Mouse (Mus musculus) myocyte (in vitro differentiated cells): ENCODE data around the gene Styx. TPM values are rescaled to one million over a fixed set of nuclear protein-coding genes. Genes with fewer than 3 reads are reported as not detected.
A peak's percentile ranks its signal among the peaks of the same experiment; 100 is the strongest.

ENCODE experiments used
- H3K27me3 ChIP-seq: one replicate; pipeline ENCODE4 v1.6.1; 2011; ENCODE audit not compliant: control insufficient read depth, insufficient read depth, insufficient read length
- H3K36me3 ChIP-seq: one replicate; pipeline ENCODE4 v1.6.1; 2011; ENCODE audit not compliant: control insufficient read depth, insufficient read depth
- H3K4me2 ChIP-seq: one replicate; pipeline ENCODE4 v1.6.1; 2011; ENCODE audit warnings: low read depth, control low read depth
- H3K4me3 ChIP-seq: one replicate; pipeline ENCODE4 v1.5.1; 2011; ENCODE audit warnings: mild to moderate bottlenecking, control low read depth, moderate library complexity
- H3K79me2 ChIP-seq: one replicate; pipeline ENCODE4 v1.6.1; 2011; ENCODE audit not compliant: control insufficient read depth, insufficient read depth
- H3ac ChIP-seq: one replicate; pipeline ENCODE4 v1.6.1; 2011; ENCODE audit not compliant: control insufficient read depth, insufficient read length
- CEBPB ChIP-seq: IDR thresholded peaks from 2 replicates; pipeline ENCODE4 v1.6.1; 2011; ENCODE audit warnings: mild to moderate bottlenecking, moderate library complexity; ENCODE audit not compliant: poor library complexity, insufficient read depth, severe bottlenecking
- E2F4 ChIP-seq: IDR thresholded peaks from one replicate; pipeline ENCODE4 v1.6.1; 2011; ENCODE audit warnings: mild to moderate bottlenecking, control low read depth, moderate library complexity; ENCODE audit not compliant: insufficient read depth
- MAX ChIP-seq: IDR thresholded peaks from one replicate; pipeline ENCODE4 v1.6.1; 2011; ENCODE audit warnings: low read depth, mild to moderate bottlenecking, control low read depth
- MYOD1 ChIP-seq, 3 experiments: IDR thresholded peaks; one replicate each; pipeline ENCODE4 v1.6.1; 2011; ENCODE audit warnings: control low read depth in 2 of 3, low read depth in 2 of 3, mild to moderate bottlenecking in 2 of 3, moderate library complexity in 1 of 3; ENCODE audit not compliant: insufficient read length in 2 of 3, control insufficient read depth in 1 of 3
- MYOG ChIP-seq, 3 experiments: IDR thresholded peaks; one replicate each; pipeline ENCODE4 v1.6.1; 2011; ENCODE audit warnings: control low read depth in 2 of 3, low read depth in 2 of 3, mild to moderate bottlenecking in 2 of 3; ENCODE audit not compliant: insufficient read length in 2 of 3, control insufficient read depth in 1 of 3, insufficient read depth in 1 of 3
- POLR2A ChIP-seq: IDR thresholded peaks from one replicate; pipeline ENCODE4 v1.6.1; 2011; ENCODE audit warnings: low read depth, mild to moderate bottlenecking, control low read depth, moderate library complexity; ENCODE audit not compliant: insufficient read length
- POLR2AphosphoS2 ChIP-seq: IDR thresholded peaks from one replicate; pipeline ENCODE4 v1.6.1; 2011; ENCODE audit warnings: low read depth, control low read depth; ENCODE audit not compliant: insufficient read length
- REST ChIP-seq: IDR thresholded peaks from one replicate; pipeline ENCODE4 v1.6.1; 2011; ENCODE audit warnings: mild to moderate bottlenecking, control low read depth, moderate library complexity; ENCODE audit not compliant: insufficient read depth, insufficient read length
- SRF ChIP-seq: IDR thresholded peaks from one replicate; pipeline ENCODE4 v1.6.1; 2011; ENCODE audit warnings: low read depth; ENCODE audit not compliant: control insufficient read depth, insufficient read length
- TCF12 ChIP-seq: IDR thresholded peaks from one replicate; pipeline ENCODE4 v1.6.1; 2011; ENCODE audit warnings: mild to moderate bottlenecking, control low read depth; ENCODE audit not compliant: poor library complexity, insufficient read depth, severe bottlenecking
- TCF3 ChIP-seq: IDR thresholded peaks from one replicate; pipeline ENCODE4 v1.6.1; 2011; ENCODE audit warnings: low read depth, control low read depth; ENCODE audit not compliant: insufficient read length
- USF1 ChIP-seq: IDR thresholded peaks from one replicate; pipeline ENCODE4 v1.6.1; 2011; ENCODE audit warnings: low read depth, mild to moderate bottlenecking, control low read depth, moderate library complexity
- polyA plus RNA-seq: library from polyadenylated mRNA; unstranded; fragments of >200 nt; fragmentation: generic; extraction: Trizol; gene quantifications from one replicate; pipeline ENCODE4 v1.2.1, GENCODE M21; 2012; ENCODE audit warnings: missing spikeins

Gene Styx
- polyA plus RNA-seq, 1 experiment = 6.3 TPM

DNA sequence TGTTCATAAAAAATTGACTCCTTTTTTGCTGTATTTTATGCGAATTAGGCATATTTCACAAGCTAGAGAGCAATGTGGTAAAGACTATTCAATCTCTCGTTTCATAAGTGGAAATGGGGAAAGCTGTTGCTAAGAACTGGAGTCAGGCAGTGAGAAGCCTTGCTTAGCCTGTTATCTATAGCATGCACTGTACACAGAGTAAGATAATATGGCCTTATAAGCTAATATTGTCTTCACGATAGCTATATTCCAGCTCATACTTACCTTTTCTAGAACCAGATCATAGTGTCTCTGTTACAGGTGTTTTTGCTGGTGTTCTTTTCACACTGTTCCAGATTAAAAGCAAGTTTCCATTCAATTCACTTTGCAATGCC, 31.7 kb upstream of the Styx start:
- TF ChIP-seq MYOG (IDR thresholded peaks at IDR 0.05; ENCODE audit: control insufficient read depth in 1 of 3, insufficient read depth in 1 of 3, insufficient read length in 2 of 3, low read depth in 2 of 3) (no peak), CEBPB (no peak), REST (no peak), TCF12 (no peak), SRF (no peak), TCF3 (no peak), MYOD1 (IDR thresholded peaks at IDR 0.05; ENCODE audit: control insufficient read depth in 1 of 3, insufficient read length in 2 of 3, low read depth in 2 of 3) (no peak), USF1 (no peak), E2F4 (no peak), POLR2AphosphoS2 (no peak), MAX (no peak), POLR2A (no peak)

DNA sequence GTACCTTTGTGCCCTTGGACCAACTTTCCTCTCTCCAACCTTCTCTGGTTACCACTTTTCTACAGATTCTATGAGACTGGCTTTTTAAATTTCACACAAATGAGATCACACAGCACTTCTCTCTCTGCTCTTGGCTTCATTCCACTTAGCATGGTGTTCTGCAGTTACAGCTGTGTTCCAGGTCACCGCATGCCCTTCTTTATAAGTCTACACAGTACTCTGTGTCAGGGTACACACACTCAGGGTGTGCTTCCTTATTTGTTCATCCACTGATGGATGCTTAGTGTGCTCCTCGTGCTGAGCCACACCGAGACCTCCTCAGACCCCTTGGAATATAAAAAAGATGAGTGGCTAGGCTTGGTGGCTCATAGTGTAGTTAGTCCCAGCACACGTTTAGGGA, 30.8 kb upstream of the Styx start:
- Histone ChIP-seq H3K4me2 (peak overlapping the region; percentile 26), H3ac (no peak overlapping the region), H3K79me2 (peaks cover 29% of the 10 kb centered on the region), H3K4me3 (no peak overlapping the region), H3K36me3 (no peaks in the 10 kb centered on the region), H3K27me3 (no peaks in the 10 kb centered on the region)
- TF ChIP-seq MYOG (IDR thresholded peaks at IDR 0.05; ENCODE audit: control insufficient read depth in 1 of 3, insufficient read depth in 1 of 3, insufficient read length in 2 of 3, low read depth in 2 of 3) = no peak
- TF ChIP-seq USF1 = no peak
- TF ChIP-seq POLR2A = no peak
- no peak for TF ChIP-seq MAX
- TF ChIP-seq TCF3 = no peak
- no peak for TF ChIP-seq POLR2AphosphoS2
- no peak for TF ChIP-seq CEBPB
- no peak for TF ChIP-seq TCF12
- no peak for TF ChIP-seq REST
- no peak for TF ChIP-seq SRF
- TF ChIP-seq MYOD1 (IDR thresholded peaks at IDR 0.05; ENCODE audit: control insufficient read depth in 1 of 3, insufficient read length in 2 of 3, low read depth in 2 of 3) = no peak
- TF ChIP-seq E2F4 = no peak

More for the DNA sequence above, 31.7 kb upstream of the Styx start:
- Histone ChIP-seq H3K4me3 (peak overlapping the region; percentile 66), H3ac (peak overlapping the region; percentile 94), H3K36me3 (no peaks in the 10 kb centered on the region), H3K79me2 (peaks cover 38% of the 10 kb centered on the region), H3K4me2 (peak overlapping the region; percentile 67), H3K27me3 (no peaks in the 10 kb centered on the region)

DNA sequence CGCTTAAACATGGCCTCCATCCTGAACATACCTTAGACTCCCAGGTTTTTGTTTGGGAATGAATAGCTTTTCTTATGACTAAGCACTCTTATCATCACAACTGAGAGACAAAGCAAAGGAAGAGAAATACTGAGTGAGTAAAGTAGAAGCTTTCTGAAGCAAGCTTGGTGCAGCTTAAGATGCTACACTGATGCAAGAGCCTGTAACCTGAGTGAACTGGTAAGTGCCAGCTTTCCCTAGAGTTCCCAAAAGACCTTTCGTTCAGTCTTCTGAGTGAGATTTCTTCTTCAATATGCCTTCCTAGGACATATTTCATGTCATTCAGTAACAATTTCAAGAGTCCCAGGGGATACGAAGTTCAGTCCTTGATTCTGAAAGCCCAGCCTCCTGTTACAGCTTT, 29.8 kb upstream of the Styx start:
- no peak overlapping the region for H3ac ChIP-seq
- no peaks in the 10 kb centered on the region for H3K27me3 ChIP-seq
- no peak overlapping the region for H3K4me3 ChIP-seq
- H3K79me2 ChIP-seq = peaks cover 20% of the 10 kb centered on the region
- peak overlapping the region; percentile 26 for H3K4me2 ChIP-seq
- TF ChIP-seq POLR2AphosphoS2 (no peak), E2F4 (no peak), CEBPB (peak; percentile 99), SRF (no peak)
- H3K36me3 ChIP-seq = no peaks in the 10 kb centered on the region

DNA sequence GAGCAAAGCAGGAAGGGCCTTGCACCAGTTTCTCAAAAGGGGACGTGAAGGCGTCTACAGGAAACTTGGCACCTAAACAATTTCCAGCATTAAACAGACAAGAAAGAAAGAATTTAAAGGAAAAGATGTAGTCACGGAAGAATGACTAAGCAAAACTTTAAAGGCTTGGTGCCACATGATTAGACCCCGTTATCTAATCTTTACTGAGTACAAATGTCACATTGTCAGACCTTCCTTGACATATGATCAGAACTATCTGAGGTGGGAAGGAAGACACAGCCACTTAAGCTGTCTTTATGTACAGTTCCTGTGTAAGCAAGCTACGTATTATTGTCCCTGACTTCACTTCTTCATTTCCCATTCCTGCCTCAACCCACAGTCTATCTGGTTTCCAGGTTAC, 29.3 kb upstream of the Styx start:
- Histone ChIP-seq H3K36me3 (no peaks in the 10 kb centered on the region), H3K79me2 (peaks cover 14% of the 10 kb centered on the region), H3K27me3 (no peaks in the 10 kb centered on the region), H3K4me3 (no peak overlapping the region), H3K4me2 (peak overlapping the region; percentile 26), H3ac (no peak overlapping the region)
- no peak for TF ChIP-seq REST
- no peak for TF ChIP-seq USF1
- no peak for TF ChIP-seq MAX
- no peak for TF ChIP-seq POLR2A
- no peak for TF ChIP-seq TCF12
- no peak for TF ChIP-seq TCF3

DNA sequence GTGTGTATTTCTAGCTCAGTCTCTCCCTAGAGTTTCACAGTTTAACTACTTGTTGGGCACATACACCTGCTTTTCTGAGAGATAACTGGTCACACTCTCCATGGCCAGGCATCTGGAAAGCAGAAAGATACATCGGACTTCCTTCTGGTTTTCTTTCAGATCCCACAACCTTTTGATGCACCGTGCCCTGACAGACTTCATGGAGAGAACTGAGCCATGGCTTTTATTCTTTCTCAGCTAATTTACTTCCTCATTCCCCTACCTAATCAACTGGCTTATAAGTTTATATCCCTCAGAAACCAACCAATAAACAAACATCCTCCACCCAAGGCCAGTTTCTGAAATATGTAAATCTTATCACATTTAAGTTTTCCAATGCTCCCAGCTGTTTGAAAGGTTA, 28.4 kb upstream of the Styx start:
- H3K4me2 ChIP-seq = no peak overlapping the region
- H3K27me3 ChIP-seq = no peaks in the 10 kb centered on the region
- peaks cover 6% of the 10 kb centered on the region for H3K79me2 ChIP-seq
- H3K36me3 ChIP-seq = no peaks in the 10 kb centered on the region
- TF ChIP-seq POLR2AphosphoS2 (no peak), MYOG (IDR thresholded peaks at IDR 0.05; ENCODE audit: control insufficient read depth in 1 of 3, insufficient read depth in 1 of 3, insufficient read length in 2 of 3, low read depth in 2 of 3) (no peak), REST (no peak), CEBPB (no peak), TCF12 (no peak), E2F4 (no peak), TCF3 (no peak), SRF (no peak), MYOD1 (IDR thresholded peaks at IDR 0.05; ENCODE audit: control insufficient read depth in 1 of 3, insufficient read length in 2 of 3, low read depth in 2 of 3) (no peak), USF1 (no peak), MAX (no peak), POLR2A (no peak)
- H3ac ChIP-seq = no peak overlapping the region
- H3K4me3 ChIP-seq = no peak overlapping the region
